Mouse (Mus musculus) mouse embryonic stem cell (cell line): ENCODE results near the gene Gm10295.

Experiments used
- in situ Hi-C, 2 experiments: fragments of 300-500 bp; cut with MboI; formaldehyde crosslinking; loops; 1 replicate in 1 of 2; 3 replicates in 1 of 2; pipeline ENCODE4 v1.14.3; 2019 to 2020; ENCODE audit warnings: low sequenced_read_pairs in 2 of 2, low pct_unique_long_range_greater_than_20kb in 1 of 2, mixed read lengths in 1 of 2; ENCODE audit not compliant: unreplicated experiment in 1 of 2

Gm10295 gene

GRCm38 (mm10) chr7:71351364-71351763 is at the start of gene Gm10295:
Gene Gm10295 (minus strand): TSS chr7:71351485.
- in situ Hi-C loops: no loop called here

GRCm38 (mm10) chr7:71401032-71401431 is 49.7 kb upstream of the Gm10295 start:
- in situ Hi-C loops: loop anchor here in 1 of 2 experiments (25.0 kb wide), 1 partner anchor 461 kb away; no protein-coding TSS in a partner anchor

GRCm38 (mm10) chr7:71399891-71400632 is 48.8 kb upstream of the Gm10295 start:
- in situ Hi-C loops: loop anchor here in 1 of 2 experiments (25.0 kb wide), 1 partner anchor 462 kb away; no protein-coding TSS in a partner anchor

- in situ Hi-C loops: no loop called here
These were observed 47.9 kb upstream of the Gm10295 start for GRCm38 (mm10) chr7:71398959-71399756.

GRCm38 (mm10) chr7:71398389-71398788 is 47.1 kb upstream of the Gm10295 start:
- in situ Hi-C loops: no loop called here

GRCm38 (mm10) chr7:71392795-71393341 is 41.6 kb upstream of the Gm10295 start:
- in situ Hi-C loops: no loop called here

GRCm38 (mm10) chr7:71391333-71391732 is 40.0 kb upstream of the Gm10295 start:
- in situ Hi-C loops: no loop called here

GRCm38 (mm10) chr7:71390291-71390690 is 39.0 kb upstream of the Gm10295 start:
- in situ Hi-C loops: no loop called here

- in situ Hi-C loops: no loop called here
These were observed 34.8 kb upstream of the Gm10295 start for GRCm38 (mm10) chr7:71386050-71386449.

GRCm38 (mm10) chr7:71384921-71385320 is 33.6 kb upstream of the Gm10295 start:
- in situ Hi-C loops: no loop called here

- in situ Hi-C loops: no loop called here
These were observed 32.3 kb upstream of the Gm10295 start for GRCm38 (mm10) chr7:71383341-71384130.

- in situ Hi-C loops: no loop called here
These were observed 28.8 kb upstream of the Gm10295 start for GRCm38 (mm10) chr7:71379826-71380825.

- in situ Hi-C loops: no loop called here
These were observed 27.8 kb upstream of the Gm10295 start for GRCm38 (mm10) chr7:71378812-71379760.

GRCm38 (mm10) chr7:71377983-71378382 is 26.7 kb upstream of the Gm10295 start:
- in situ Hi-C loops: no loop called here

GRCm38 (mm10) chr7:71374059-71374458 is 22.8 kb upstream of the Gm10295 start:
- in situ Hi-C loops: no loop called here

GRCm38 (mm10) chr7:71371916-71372315 is 20.6 kb upstream of the Gm10295 start:
- in situ Hi-C loops: no loop called here
